Mouse (Mus musculus) limb, embryonic 14.5 days (tissue): ENCODE results near the gene Gnai2. TPM values are rescaled to one million over a fixed set of nuclear protein-coding genes. Genes with fewer than 3 reads are reported as not detected.

Source experiments
- ATAC-seq: fragments of 200-750 bp; cut with Nextera tagmentation; 2 replicates; pipeline ENCODE4 v1.8.0; 2017; ENCODE audit warnings: low read depth, moderate number of reproducible peaks, moderate TSS enrichment; ENCODE audit not compliant: low FRiP score
- DNase-seq: peaks from one replicate; pipeline ENCODE4 v3.0.0-alpha.2; 2015; ENCODE audit warnings: low spot score
- H3K27ac ChIP-seq: fragments of 300-500 bp; sonication (generic); replicated peaks from 2 replicates; pipeline ENCODE4 v1.5.1; 2014; ENCODE audit warnings: low read depth, mild to moderate bottlenecking, low read length, moderate library complexity, mixed read lengths
- H3K27me3 ChIP-seq: fragments of 300-500 bp; sonication (generic); 2 replicates; pipeline ENCODE4 v1.6.1; 2014; ENCODE audit warnings: low read length, mixed read lengths; ENCODE audit not compliant: control insufficient read depth, insufficient read depth
- H3K36me3 ChIP-seq: fragments of 300-500 bp; sonication (generic); 2 replicates; pipeline ENCODE4 v1.6.1; 2014; ENCODE audit warnings: mild to moderate bottlenecking, low read length, moderate library complexity, mixed read lengths; ENCODE audit not compliant: control insufficient read depth, insufficient read depth
- H3K4me1 ChIP-seq: fragments of 300-500 bp; sonication (generic); 2 replicates; pipeline ENCODE4 v1.6.1; 2014; ENCODE audit warnings: antibody characterized with exemption, low read length, mixed read lengths; ENCODE audit not compliant: control insufficient read depth, insufficient read depth
- H3K4me2 ChIP-seq: fragments of 300-500 bp; sonication (generic); replicated peaks from 2 replicates; pipeline ENCODE4 v1.6.1; 2014; ENCODE audit warnings: low read depth, mild to moderate bottlenecking, low read length, moderate library complexity; ENCODE audit not compliant: severe bottlenecking
- H3K4me3 ChIP-seq: fragments of 300-500 bp; sonication (generic); replicated peaks from 2 replicates; pipeline ENCODE4 v1.5.1; 2014; ENCODE audit warnings: low read length
- H3K9ac ChIP-seq: fragments of 300-500 bp; sonication (generic); 2 replicates; pipeline ENCODE4 v1.6.1; 2014; ENCODE audit warnings: mild to moderate bottlenecking, low read depth, low read length, moderate library complexity; ENCODE audit not compliant: severe bottlenecking
- H3K9me3 ChIP-seq: fragments of 300-500 bp; sonication (generic); 2 replicates; pipeline ENCODE4 v1.6.1; 2016; ENCODE audit warnings: low read length; ENCODE audit not compliant: control insufficient read depth
- POLR2A ChIP-seq: fragments of 200-500 bp; IDR thresholded peaks from 2 replicates; pipeline ENCODE4 v1.8.0; 2012; ENCODE audit warnings: inconsistent platforms, mild to moderate bottlenecking, moderate library complexity, borderline replicate concordance; ENCODE audit not compliant: insufficient read depth, insufficient read length; ENCODE audit errors: extremely low read depth
- WGBS: fragments of 180-500 bp; shearing (Covaris S2); extraction: QIAGEN DNeasy Blood & Tissue Kit; methylation state at CpG from one replicate; pipeline ENCODE4 v1.1.7; 2014; 5-methylcytosine and 5-hydroxymethylcytosine counted together
- polyA plus RNA-seq, 2 experiments: library from polyadenylated mRNA; depleted of rRNA in 1 of 2; stranded (reverse) in 1 of 2; unstranded in 1 of 2; fragments of >200 nt; fragmentation: Nextera tagmentation in 1 of 2; extraction: Ambion mirVana in 1 of 2; gene quantifications; 2 replicates each; pipeline versions ENCODE4 v1.2.1 to v1.2.3; 2012 to 2014

Gene Gnai2
- polyA plus RNA-seq, 2 experiments, result 392 to 496 TPM

- Histone ChIP-seq H3K36me3 (peaks cover 9% of the 10 kb centered on the region), H3K4me3 (no peak overlapping the region; the same call in 1 of the 2 replicates), H3K27me3 (peaks cover 28% of the 10 kb centered on the region), H3K4me2 (no peak overlapping the region), H3K9ac (no peak overlapping the region), H3K27ac (no peak overlapping the region), H3K9me3 (no peaks in the 10 kb centered on the region), H3K4me1 (peaks cover 4% of the 10 kb centered on the region; the same call in 1 of the 2 replicates)
- TF ChIP-seq POLR2A, result no peak
- DNase-seq (no peak), ATAC-seq (no peak)
- WGBS, result 21% methylated on average over 17 of the region's 17 CpGs
Measured at GRCm38 (mm10) chr9:107677091-107677784, 42.1 kb upstream of the Gnai2 start.

- H3K36me3 ChIP-seq, result 0 out of 2 replicates have a peak, but pooled peaks cover under 1% of the 10 kb centered on the region
- peak overlapping the region; percentile 8; the same call in 1 of the 2 replicates for H3K9ac ChIP-seq
- H3K4me3 ChIP-seq, result peak overlapping the region; percentile 35
- H3K9me3 ChIP-seq, result no peaks in the 10 kb centered on the region
- ATAC-seq (peak; percentile 13; the same call in 1 of the 2 replicates), DNase-seq (no peak)
- peaks cover 28% of the 10 kb centered on the region for H3K27me3 ChIP-seq
- WGBS, result 2% methylated on average over 25 of the region's 25 CpGs
- TF ChIP-seq POLR2A, result no peak
- peak overlapping the region; percentile 56 for H3K4me2 ChIP-seq
- no peak overlapping the region for H3K27ac ChIP-seq
- peaks cover 4% of the 10 kb centered on the region; the same call in 1 of the 2 replicates for H3K4me1 ChIP-seq
Measured at GRCm38 (mm10) chr9:107676302-107676701, 41.1 kb upstream of the Gnai2 start.

GRCm38 (mm10) chr9:107675671-107676301 lies 40.6 kb upstream of the Gnai2 start:
- WGBS, result under 1% methylated on average over 39 of the region's 39 CpGs
- Histone ChIP-seq H3K27ac (no peak overlapping the region), H3K4me3 (peak overlapping the region; percentile 35), H3K4me2 (peak overlapping the region; percentile 56), H3K9me3 (no peaks in the 10 kb centered on the region), H3K9ac (peak overlapping the region; percentile 34; the same call in 1 of the 2 replicates), H3K27me3 (peaks cover 28% of the 10 kb centered on the region), H3K4me1 (peaks cover 4% of the 10 kb centered on the region; the same call in 1 of the 2 replicates), H3K36me3 (no peaks in the 10 kb centered on the region)
- DNase-seq, result peak; percentile 56
- ATAC-seq, result peak; percentile 51
- no peak for TF ChIP-seq POLR2A

- no peaks in the 10 kb centered on the region for H3K9me3 ChIP-seq
- no peak overlapping the region for H3K4me3 ChIP-seq
- no peak overlapping the region for H3K4me2 ChIP-seq
- TF ChIP-seq POLR2A, result no peak
- peaks cover 28% of the 10 kb centered on the region for H3K27me3 ChIP-seq
- no peak for DNase-seq
- H3K27ac ChIP-seq, result no peak overlapping the region
- H3K9ac ChIP-seq, result no peak overlapping the region
- no peak for ATAC-seq
- peaks cover 4% of the 10 kb centered on the region; the same call in 1 of the 2 replicates for H3K4me1 ChIP-seq
- H3K36me3 ChIP-seq, result no peaks in the 10 kb centered on the region
- WGBS, result 64% methylated on average over 9 of the region's 9 CpGs
Measured at GRCm38 (mm10) chr9:107674609-107675429, 39.7 kb upstream of the Gnai2 start.

GRCm38 (mm10) chr9:107670259-107670658 lies 35.1 kb upstream of the Gnai2 start:
- H3K9ac ChIP-seq, result no peak overlapping the region
- H3K4me2 ChIP-seq, result no peak overlapping the region
- peaks cover 8% of the 10 kb centered on the region for H3K4me1 ChIP-seq
- DNase-seq (no peak), ATAC-seq (no peak)
- peaks cover 7% of the 10 kb centered on the region for H3K27me3 ChIP-seq
- H3K27ac ChIP-seq, result no peak overlapping the region
- 49% methylated on average over 5 of the region's 5 CpGs for WGBS
- no peaks in the 10 kb centered on the region for H3K36me3 ChIP-seq
- no peak for TF ChIP-seq POLR2A
- no peaks in the 10 kb centered on the region for H3K9me3 ChIP-seq
- no peak overlapping the region for H3K4me3 ChIP-seq
